Mouse (Mus musculus) adrenal gland, adult 18-20 months (tissue): ENCODE data around the gene Cln3. TPM values are rescaled to one million over a fixed set of nuclear protein-coding genes. Genes with fewer than 3 reads are reported as not detected.

Experiments used
- DNase-seq, 2 experiments: peaks; one replicate each; pipeline ENCODE4 v3.0.0; 2021 to 2022; ENCODE audit warnings: low spot score in 2 of 2
- microRNA-seq, 2 experiments: library from miRNA; unstranded; fragments of <30 nt; microRNA quantifications; one replicate each; pipeline ENCODE4 v1.2.0; 2021; ENCODE audit warnings: borderline number of aligned reads in 2 of 2
- total RNA-seq, 2 experiments: library from RNA; stranded (reverse); gene quantifications; 1 replicate in 1 of 2; 2 replicates in 1 of 2; pipeline ENCODE4 v1.2.3; 2021

Gene Cln3
- total RNA-seq, 2 experiments from 2014 or later: 34.6 to 35.8 TPM

GRCm38 (mm10) chr7:126528166-126528577, 57.4 kb downstream of the Cln3 start:
- no peak for DNase-seq

DNA sequence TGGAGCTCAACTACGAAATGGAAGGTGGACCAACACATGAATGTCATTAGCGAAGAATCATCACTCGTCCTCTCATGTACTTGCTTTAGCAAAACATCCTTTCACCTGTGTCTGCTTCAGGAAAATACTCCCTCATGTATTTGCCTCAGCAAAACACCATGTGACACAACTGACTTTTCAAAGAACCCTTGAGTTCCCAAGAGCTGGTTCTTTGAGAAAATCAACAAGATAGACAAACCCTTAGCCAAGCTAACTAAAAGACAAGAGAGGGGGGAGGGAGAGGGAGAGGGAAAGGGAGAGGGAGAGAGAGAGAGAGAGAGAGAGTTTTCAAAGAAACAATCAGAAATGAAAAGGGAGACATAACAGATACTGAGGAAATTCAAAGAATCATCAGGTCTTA, 62.3 kb downstream of the Cln3 start:
- no peak for DNase-seq

Small RNA genes lying within 50 kb of the gene (microRNA-seq; reads per million reads assigned to microRNA genes)
- gene Mir7059: 0.47 to 1.8 reads per million in 2 experiments

Other genes with a start within 250 kb of the Cln3 start
- gene Lat, start 216.2 kb downstream of the Cln3 start, total RNA-seq: 1 to 10 TPM in 1 of 2 experiments, under 1 TPM in 1; 0.70 to 1.4 TPM
- gene Spns1, start 208.4 kb downstream of the Cln3 start, total RNA-seq: 10 to 100 TPM; 38.2 to 44.1 TPM
- 1 to 10 TPM; 5.1 to 6.0 TPM for gene Nfatc2ip, start 189.1 kb downstream of the Cln3 start, total RNA-seq
- gene Cd19, start 170.9 kb downstream of the Cln3 start, total RNA-seq: under 1 TPM; 0.19 to 0.50 TPM
- gene Rabep2, start 157.1 kb downstream of the Cln3 start, total RNA-seq: 10 to 100 TPM; 42.2 to 43.2 TPM
- 10 to 100 TPM in 1 of 2 experiments, not detected in 1; 10.0 TPM for gene Atp2a1, start 122.7 kb downstream of the Cln3 start, total RNA-seq
- gene Sh2b1, start 110.4 kb downstream of the Cln3 start, total RNA-seq: 10 to 100 TPM; 56.2 to 60.8 TPM
- gene Tufm, start 98.5 kb downstream of the Cln3 start, total RNA-seq: 100 to 1,000 TPM; 221 to 235 TPM
- 100 to 1,000 TPM in 1 of 2 experiments, 10 to 100 TPM in 1; 99.5 to 111 TPM for gene Atxn2l, start 82.4 kb downstream of the Cln3 start, total RNA-seq
- 100 to 1,000 TPM; 199 to 243 TPM for gene Eif3c, start 19.4 kb downstream of the Cln3 start, total RNA-seq
- gene Apobr, start 875 bp downstream of the Cln3 start, total RNA-seq: 1 to 10 TPM; 2.4 to 3.2 TPM
- gene Il27, start 9.1 kb upstream of the Cln3 start, total RNA-seq: under 1 TPM in 1 of 2 experiments, not detected in 1; 0.38 TPM
- 10 to 100 TPM; 13.6 to 26.7 TPM for gene Nupr1, start 45.0 kb upstream of the Cln3 start, total RNA-seq
- 10 to 100 TPM; 39.6 to 50.1 TPM for gene Sgf29, start 63.5 kb upstream of the Cln3 start, total RNA-seq
- gene Sult1a1, start 90.6 kb upstream of the Cln3 start, total RNA-seq: 10 to 100 TPM; 48.0 to 52.5 TPM
- 100 to 1,000 TPM in 1 of 2 experiments, 10 to 100 TPM in 1; 98.7 to 105 TPM for gene Bola2, start 109.6 kb upstream of the Cln3 start, total RNA-seq
- 10 to 100 TPM in 1 of 2 experiments, 1 to 10 TPM in 1; 9.9 to 11.1 TPM for gene Slx1b, start 110.0 kb upstream of the Cln3 start, total RNA-seq
- 10 to 100 TPM; 19.0 to 21.7 TPM for gene Coro1a, start 122.0 kb upstream of the Cln3 start, total RNA-seq
- gene Mapk3, start 173.8 kb upstream of the Cln3 start, total RNA-seq: 100 to 1,000 TPM; 123 to 131 TPM
- gene Gdpd3, start 180.5 kb upstream of the Cln3 start, total RNA-seq: 1 to 10 TPM; 2.7 to 4.3 TPM
- 10 to 100 TPM; 93.7 to 95.0 TPM for gene Ypel3, start 191.1 kb upstream of the Cln3 start, total RNA-seq
- gene Tbx6, start 195.7 kb upstream of the Cln3 start, total RNA-seq: under 1 TPM; 0.53 to 0.64 TPM
- gene Ppp4c, start 206.7 kb upstream of the Cln3 start, total RNA-seq: 10 to 100 TPM; 75.4 to 85.9 TPM
- gene Fam57b, start 211.9 kb upstream of the Cln3 start, total RNA-seq: 10 to 100 TPM; 17.1 to 63.4 TPM
- gene 4930451I11Rik, start 245.8 kb upstream of the Cln3 start, total RNA-seq: not detected